Comparison of ENCODE assay signal across 7 mouse cellular contexts in the genomic region with DNA sequence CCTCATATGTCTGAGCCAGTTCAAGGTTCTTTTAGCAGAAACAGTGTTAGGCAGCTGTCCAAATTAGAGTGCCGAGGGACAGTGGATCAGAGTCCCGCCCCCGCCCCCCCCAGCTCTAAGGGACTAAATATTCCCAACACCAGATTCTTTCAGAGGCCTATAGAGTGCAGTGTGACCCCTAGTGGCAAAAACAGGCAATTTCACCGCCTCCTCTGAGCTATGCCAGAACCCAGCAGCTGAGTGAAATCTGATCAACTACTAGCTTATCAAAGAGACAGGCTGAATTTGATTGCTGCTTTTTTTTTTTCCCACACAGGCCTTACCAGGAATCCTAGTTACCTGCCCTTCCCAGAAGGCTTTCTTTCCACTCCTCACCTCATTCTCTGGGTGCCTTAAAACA. TPM values are rescaled to one million over a fixed set of nuclear protein-coding genes. Genes with fewer than 3 reads are reported as not detected.
DNase-seq lines count a peak whose midpoint lies in the region; ATAC-seq and TF ChIP-seq lines count a peak whose summit lies in the region.

No protein-coding gene starts in this region.

- H3K27me3 ChIP-seq in liver, adult 2 months (ENCODE audit: control insufficient read depth, insufficient read depth, low read length): no peaks in the 10 kb centered on the region
- no peaks in the 10 kb centered on the region for H3K27me3 ChIP-seq in liver, embryonic 12.5 days (replicated peaks)
- H3K27me3 ChIP-seq in Patski: peaks cover 2% of the 10 kb centered on the region

- in situ Hi-C loops in Patski (cut with MboI; ENCODE audit: low pct_unique_long_range_greater_than_20kb): loop anchor here (5.0 kb wide), 1 partner anchor 114 kb away; no protein-coding TSS in a partner anchor

- H3K9ac ChIP-seq in liver, adult 2 months (ENCODE audit: low read depth, low read length): no peak overlapping the region
- H3K9ac ChIP-seq in liver, embryonic 12.5 days: no peak overlapping the region

- intact Hi-C loops in gastrocnemius, postnatal 14 days (cut with DNase I; ENCODE audit: low total_unique reads): no loop called here
- intact Hi-C loops in left cerebral cortex, postnatal 14 days (cut with DNase I): loop anchor here (5.0 kb wide), 2 partner anchors 79 to 124 kb away; no protein-coding TSS in a partner anchor

- H3K4me1 ChIP-seq in liver, adult 2 months (ENCODE audit: control insufficient read depth, insufficient read depth, low read length): peaks cover 2% of the 10 kb centered on the region; the same call in 1 of the 2 replicates
- H3K4me1 ChIP-seq in liver, embryonic 12.5 days: peaks cover 8% of the 10 kb centered on the region; the same call in 1 of the 2 replicates

- ATAC-seq in liver, embryonic 12.5 days: no peak
- ATAC-seq in Patski: no peak

- WGBS in liver, adult 2 months: 0% methylated on average over 4 of the region's 4 CpGs
- 6% methylated on average over 4 of the region's 4 CpGs for WGBS in liver, embryonic 12.5 days (ENCODE audit: insufficient replicate concordance)

- no peak overlapping the region for H3K4me2 ChIP-seq in liver, embryonic 12.5 days

- peak; percentile 17 for DNase-seq in liver, adult 2 months (ENCODE audit: extremely low read depth, low read depth, low spot score)
- DNase-seq in Patski (ENCODE audit: low read depth, low spot score): no peak
- DNase-seq in cerebellum, adult 9-10 months: peak; percentile 75
- DNase-seq in gastrocnemius, postnatal 14 days: peak; percentile 42
- DNase-seq in left cerebral cortex, postnatal 14 days (ENCODE audit: low spot score in 2 of 2): peak; percentile 71
- DNase-seq in retina, postnatal 1 day: peak; percentile 71

- H3K79me2 ChIP-seq in liver, adult 2 months (ENCODE audit: control insufficient read depth, insufficient read depth, low read length): peaks cover 2% of the 10 kb centered on the region; the same call in 1 of the 2 replicates

- CTCF ChIA-PET in Patski (lab: Charles Lee): interaction anchor here (0.8 to 1.7 kb wide), 11 partner anchors 9 to 142 kb away, joined by 3 to 14 read pairs (median 4); no protein-coding TSS in a partner anchor

- no peaks in the 10 kb centered on the region for H3K9me3 ChIP-seq in liver, embryonic 12.5 days (replicated peaks)

- no peak overlapping the region for H3K4me3 ChIP-seq in liver, adult 2 months (ENCODE audit: insufficient read depth, low read depth, low read length)
- H3K4me3 ChIP-seq in liver, embryonic 12.5 days: no peak overlapping the region

- H3K36me3 ChIP-seq in liver, adult 2 months (ENCODE audit: control insufficient read depth, insufficient read depth, low read length): no peaks in the 10 kb centered on the region; the same call in 1 of the 2 replicates
- H3K36me3 ChIP-seq in liver, embryonic 12.5 days: no peaks in the 10 kb centered on the region

- H3K27ac ChIP-seq in liver, adult 2 months (replicated peaks; ENCODE audit: insufficient read depth, low read depth, low read length): no peak overlapping the region
- no peak overlapping the region for H3K27ac ChIP-seq in liver, embryonic 12.5 days

- no peak for TF ChIP-seq POLR2A in liver, adult 2 months (IDR thresholded peaks at IDR 0.05; ENCODE audit: extremely low read depth, insufficient read depth, low read length)

- POLR2A ChIA-PET in Patski (lab: Charles Lee): no interaction called here

- peak; percentile 49 for TF ChIP-seq CTCF in liver, adult 2 months (IDR thresholded peaks at IDR 0.05; ENCODE audit: low read depth, low read length)
- TF ChIP-seq CTCF in Patski (IDR thresholded peaks at IDR 0.05): peak; percentile 65

RNA-seq across cellular contexts. Expression of a gene that starts 4.4 kb away (rescaled TPM):
- total RNA-seq in liver, adult 2 months (2014; rRNA removed): 1.7 and 2.4 TPM in 2 replicates
- polyA plus RNA-seq in liver, adult 2 months (2012; rRNA removed): 3.7 and 4.0 TPM in 2 replicates
- polyA plus RNA-seq in liver, embryonic 12.5 days (2016; fragmentation: Nextera tagmentation; extraction: Ambion mirVana): 3.4 and 3.6 TPM in 2 replicates
- polyA plus RNA-seq in Patski (2021): 23.8 TPM
- 1 to 10 TPM; 6.4 to 7.3 TPM for total RNA-seq in gastrocnemius, postnatal 14 days (2021)
- 10 to 100 TPM; 42.7 to 43.2 TPM for total RNA-seq in left cerebral cortex, postnatal 14 days (2021)

RNA-seq across cellular contexts. Expression of a gene that starts 14.7 kb away (rescaled TPM):
- 28.5 and 30.5 TPM in 2 replicates for total RNA-seq in liver, adult 2 months (2014; rRNA removed)
- 18.8 and 32.3 TPM in 2 replicates for polyA plus RNA-seq in liver, adult 2 months (2012; rRNA removed)
- polyA plus RNA-seq in liver, embryonic 12.5 days (2016; fragmentation: Nextera tagmentation; extraction: Ambion mirVana): 11.7 and 13.1 TPM in 2 replicates
- polyA plus RNA-seq in Patski (2021): 2.3 TPM
- total RNA-seq in gastrocnemius, postnatal 14 days (2021): 1 to 10 TPM; 4.3 to 4.4 TPM
- total RNA-seq in left cerebral cortex, postnatal 14 days (2021): 10 to 100 TPM in 1 of 2 experiments, 1 to 10 TPM in 1; 8.1 to 14.5 TPM

RNA-seq across cellular contexts. Expression of a gene that starts 15.8 kb away (rescaled TPM):
- 32.5 and 33.0 TPM in 2 replicates for total RNA-seq in liver, adult 2 months (2014; rRNA removed)
- polyA plus RNA-seq in liver, adult 2 months (2012; rRNA removed): 17.5 and 27.0 TPM in 2 replicates
- 58.8 and 61.3 TPM in 2 replicates for polyA plus RNA-seq in liver, embryonic 12.5 days (2016; fragmentation: Nextera tagmentation; extraction: Ambion mirVana)
- polyA plus RNA-seq in Patski (2021): 53.6 TPM
- 10 to 100 TPM; 22.2 to 26.2 TPM for total RNA-seq in gastrocnemius, postnatal 14 days (2021)
- total RNA-seq in left cerebral cortex, postnatal 14 days (2021): 10 to 100 TPM; 10.4 TPM

RNA-seq across cellular contexts. Expression of a gene that starts 25.3 kb away (rescaled TPM):
- 0.13 TPM in 1 of 2 replicates, not detected in the other for total RNA-seq in liver, adult 2 months (2014; rRNA removed)
- 0.13 and 0.21 TPM in 2 replicates for polyA plus RNA-seq in liver, adult 2 months (2012; rRNA removed)
- 0.04 TPM in 1 of 2 replicates, not detected in the other for polyA plus RNA-seq in liver, embryonic 12.5 days (2016; fragmentation: Nextera tagmentation; extraction: Ambion mirVana)
- polyA plus RNA-seq in Patski (2021): 9.4 TPM
- total RNA-seq in gastrocnemius, postnatal 14 days (2021): under 1 TPM; 0.20 to 0.29 TPM
- total RNA-seq in left cerebral cortex, postnatal 14 days (2021): 100 to 1,000 TPM; 579 to 600 TPM

Comparison
In these comparisons a context has a peak if more than half of its experiments do, and no peak if none do; other contexts are left out.
1. RNA of a gene that starts 4.4 kb away (total RNA-seq): 42.7 to 43.2 TPM in left cerebral cortex, postnatal 14 days; 6.4 to 7.3 TPM in gastrocnemius, postnatal 14 days and 1.7 to 2.4 TPM in liver, adult 2 months; every median in the first group is over 4 times any median in the second.